Mouse (Mus musculus): Measurements from ENCODE around the gene Tmem116. TPM values are rescaled to one million over a fixed set of nuclear protein-coding genes. Genes with fewer than 3 reads are reported as not detected.
A peak's percentile ranks its signal among the peaks of the same experiment; 100 is the strongest.

The Tmem116 gene
- 0.93 TPM in 1 of 2 replicates, not detected in the other for polyA plus RNA-seq (2012; ENCODE audit: insufficient read depth, low replicate concordance)

DNA sequence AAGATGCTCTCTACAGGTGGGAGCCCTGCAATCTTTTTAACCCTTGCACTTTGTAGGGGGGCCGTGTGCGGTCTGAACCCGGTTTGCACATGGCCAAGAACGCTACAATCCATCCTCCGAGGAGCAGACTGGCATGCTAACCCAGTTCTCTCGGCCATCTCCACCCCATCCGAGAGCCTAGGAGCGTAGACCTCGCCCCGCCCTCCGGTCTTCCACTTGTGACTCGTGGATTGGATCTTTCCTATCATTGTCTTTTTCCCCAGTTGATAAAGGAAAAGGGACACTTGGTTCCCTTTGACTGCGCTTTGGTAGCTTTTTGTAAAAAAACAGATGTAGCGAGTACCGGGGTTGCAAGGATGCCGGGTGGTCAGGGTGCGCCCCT, at the start of gene Tmem116:
TSS of gene Tmem116 (plus strand) at position 250 of the 382 bp plus-strand sequence.
- peaks cover 78% of the 10 kb centered on the region for H3K4me1 ChIP-seq
- H3K27me3 ChIP-seq (replicated peaks): no peaks in the 10 kb centered on the region
- H3K9me3 ChIP-seq: no peaks in the 10 kb centered on the region
- TF ChIP-seq FLI1 (IDR thresholded peaks at IDR 0.05; ENCODE audit: low read length) (no peak), GATA1 (IDR thresholded peaks at IDR 0.05; ENCODE audit: borderline replicate concordance, low read length) (no peak)
- H3K36me3 ChIP-seq (replicated peaks; ENCODE audit: low read length): peaks cover 42% of the 10 kb centered on the region
- H3K4me3 ChIP-seq (replicated peaks): peak within 1 kb of the TSS; percentile 100

DNA sequence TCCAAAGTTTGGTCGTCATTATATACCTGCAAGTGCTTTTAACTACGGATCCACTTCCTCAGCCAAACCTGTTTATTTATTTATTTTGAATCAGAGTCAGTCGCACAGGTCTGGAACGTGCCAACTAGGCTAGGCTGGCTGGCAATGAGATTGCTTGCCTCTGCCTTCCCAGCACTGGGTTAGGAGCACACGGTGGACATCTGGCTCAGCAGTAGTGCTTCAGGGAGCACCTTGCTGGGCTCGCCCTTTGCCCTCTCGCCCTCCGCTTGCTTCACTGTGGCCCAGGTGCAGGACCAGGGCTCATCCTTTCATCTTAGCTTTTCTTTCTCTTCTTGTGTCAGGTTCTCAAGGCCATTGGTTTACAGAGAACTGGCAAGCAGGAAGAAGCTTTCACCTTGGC, 43.8 kb upstream of the Tmem116 start:
- H3K27me3 ChIP-seq (replicated peaks): no peaks in the 10 kb centered on the region
- H3K9me3 ChIP-seq: no peaks in the 10 kb centered on the region
- H3K4me3 ChIP-seq (replicated peaks): no peak overlapping the region
- H3K4me1 ChIP-seq: peaks cover 17% of the 10 kb centered on the region
- TF ChIP-seq FLI1 (IDR thresholded peaks at IDR 0.05; ENCODE audit: low read length) (no peak), GATA1 (IDR thresholded peaks at IDR 0.05; ENCODE audit: borderline replicate concordance, low read length) (no peak)
- peaks cover 88% of the 10 kb centered on the region for H3K36me3 ChIP-seq (replicated peaks; ENCODE audit: low read length)

DNA sequence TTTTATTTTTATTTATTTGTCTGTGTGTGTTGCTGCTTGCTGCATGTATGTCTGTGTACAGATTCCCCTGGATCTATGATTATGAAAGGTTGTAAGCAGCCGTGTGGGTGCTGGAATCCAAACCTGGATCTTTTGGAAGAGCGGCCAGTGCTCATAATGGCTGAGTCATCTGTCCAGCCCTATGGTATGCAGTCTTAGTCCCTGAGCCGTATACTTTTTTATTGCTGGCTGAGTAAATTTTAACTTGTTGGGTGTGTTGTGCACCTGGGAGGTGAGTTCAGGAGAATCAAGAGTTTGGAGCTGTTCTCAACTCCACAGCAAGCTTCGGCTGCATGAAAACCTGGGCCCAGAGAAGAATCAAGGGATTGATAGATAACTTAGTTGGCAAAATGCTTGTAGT, 40.7 kb upstream of the Tmem116 start:
- Histone ChIP-seq H3K4me3 (replicated peaks) (no peak overlapping the region), H3K27me3 (replicated peaks) (no peaks in the 10 kb centered on the region), H3K9me3 (no peaks in the 10 kb centered on the region), H3K4me1 (peaks cover 5% of the 10 kb centered on the region; the same call in 1 of the 2 replicates), H3K36me3 (replicated peaks; ENCODE audit: low read length) (peaks cover 93% of the 10 kb centered on the region)
- TF ChIP-seq FLI1 (IDR thresholded peaks at IDR 0.05; ENCODE audit: low read length) (no peak), GATA1 (IDR thresholded peaks at IDR 0.05; ENCODE audit: borderline replicate concordance, low read length) (no peak)

DNA sequence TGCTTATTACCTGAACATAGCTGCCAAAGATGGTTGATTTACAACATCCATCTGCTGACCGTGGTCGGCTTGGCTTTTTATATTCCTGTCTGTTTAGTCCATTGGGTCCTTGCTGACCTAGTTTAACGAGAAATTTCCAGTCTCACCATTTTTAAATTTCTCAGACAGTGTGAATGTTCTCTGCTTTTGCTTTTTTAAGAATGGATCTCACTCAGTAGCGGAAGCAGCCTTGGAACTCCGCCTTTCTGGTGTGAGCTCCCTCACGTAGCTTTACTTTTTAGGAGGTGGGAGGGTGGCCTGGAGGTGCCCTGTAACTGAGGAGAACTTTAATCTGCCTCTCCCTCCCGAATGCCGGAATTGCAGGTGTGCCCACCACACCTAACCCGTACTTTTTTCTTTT, 31.0 kb upstream of the Tmem116 start:
- Histone ChIP-seq H3K4me1 (peaks cover 27% of the 10 kb centered on the region), H3K36me3 (replicated peaks; ENCODE audit: low read length) (peaks cover 99% of the 10 kb centered on the region)
- TF ChIP-seq GATA1 (IDR thresholded peaks at IDR 0.05; ENCODE audit: borderline replicate concordance, low read length) (no peak), FLI1 (IDR thresholded peaks at IDR 0.05; ENCODE audit: low read length) (no peak)

DNA sequence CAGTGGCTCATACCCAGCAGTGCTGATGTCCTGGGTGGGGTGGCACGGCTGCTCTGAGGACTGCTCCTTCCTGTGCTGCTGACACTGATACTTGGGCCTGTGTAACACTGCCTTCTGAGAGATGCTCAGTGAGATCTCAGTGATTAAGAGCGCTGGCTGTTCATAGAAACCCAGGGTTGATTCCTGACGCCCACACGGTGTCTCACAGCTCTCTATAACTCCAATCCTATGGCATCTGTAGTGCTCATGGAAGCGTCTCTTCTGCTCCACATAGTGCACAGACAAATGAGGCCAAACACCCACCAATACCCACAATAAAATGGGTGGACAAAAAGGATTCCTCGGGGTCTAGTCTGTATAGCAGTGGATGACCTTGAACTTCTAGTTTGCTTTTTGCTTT, 28.9 kb upstream of the Tmem116 start:
- TF ChIP-seq GATA1 (IDR thresholded peaks at IDR 0.05; ENCODE audit: borderline replicate concordance, low read length) (no peak), FLI1 (IDR thresholded peaks at IDR 0.05; ENCODE audit: low read length) (no peak)
- no peaks in the 10 kb centered on the region for H3K27me3 ChIP-seq (replicated peaks)
- peaks cover 31% of the 10 kb centered on the region for H3K4me1 ChIP-seq
- H3K4me3 ChIP-seq (replicated peaks): peak overlapping the region; percentile 40
- peaks cover 99% of the 10 kb centered on the region for H3K36me3 ChIP-seq (replicated peaks; ENCODE audit: low read length)
- no peaks in the 10 kb centered on the region for H3K9me3 ChIP-seq

More for the DNA sequence above, 31.0 kb upstream of the Tmem116 start:
- H3K4me3 ChIP-seq (replicated peaks): no peak overlapping the region
- no peaks in the 10 kb centered on the region for H3K27me3 ChIP-seq (replicated peaks)
- H3K9me3 ChIP-seq: 0 out of 2 replicates have a peak, but pooled peaks cover 2% of the 10 kb centered on the region

DNA sequence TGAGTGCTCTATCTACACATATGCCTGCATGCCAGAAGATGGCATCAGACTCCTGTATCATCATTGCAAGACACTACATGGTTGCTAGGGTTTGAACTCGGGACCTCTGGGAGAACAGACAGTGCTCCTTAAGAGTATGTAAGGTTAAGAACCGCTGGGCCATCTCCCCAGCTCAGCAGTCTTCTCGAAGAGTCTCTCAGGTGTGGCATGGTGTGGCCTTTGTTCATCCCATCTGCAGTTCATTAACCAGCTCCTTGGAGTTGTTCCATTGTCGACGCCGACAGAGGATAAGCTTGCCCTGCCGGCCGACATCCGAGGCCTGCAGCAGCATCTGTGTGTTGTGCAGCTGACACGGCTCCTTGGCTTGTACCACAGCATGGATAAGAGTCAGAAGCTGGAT, 28.4 kb upstream of the Tmem116 start:
- H3K4me3 ChIP-seq (replicated peaks): no peak overlapping the region
- no peaks in the 10 kb centered on the region for H3K27me3 ChIP-seq (replicated peaks)
- TF ChIP-seq FLI1 (IDR thresholded peaks at IDR 0.05; ENCODE audit: low read length) (no peak), GATA1 (IDR thresholded peaks at IDR 0.05; ENCODE audit: borderline replicate concordance, low read length) (no peak)
- no peaks in the 10 kb centered on the region for H3K9me3 ChIP-seq
- peaks cover 99% of the 10 kb centered on the region for H3K36me3 ChIP-seq (replicated peaks; ENCODE audit: low read length)
- H3K4me1 ChIP-seq: peaks cover 31% of the 10 kb centered on the region

- no peaks in the 10 kb centered on the region for H3K9me3 ChIP-seq
- H3K36me3 ChIP-seq (replicated peaks; ENCODE audit: low read length): peaks cover 99% of the 10 kb centered on the region
- H3K27me3 ChIP-seq (replicated peaks): no peaks in the 10 kb centered on the region
- no peak for TF ChIP-seq FLI1 (IDR thresholded peaks at IDR 0.05; ENCODE audit: low read length)
- TF ChIP-seq GATA1 (IDR thresholded peaks at IDR 0.05; ENCODE audit: borderline replicate concordance, low read length): no peak
- H3K4me3 ChIP-seq (replicated peaks): no peak overlapping the region
- H3K4me1 ChIP-seq: peaks cover 18% of the 10 kb centered on the region
Measured at GRCm38 (mm10) chr5:121428954-121429353, 22.7 kb upstream of the Tmem116 start.

GRCm38 (mm10) chr5:121438131-121438530, 13.6 kb upstream of the Tmem116 start:
- Histone ChIP-seq H3K4me1 (peaks cover 14% of the 10 kb centered on the region), H3K36me3 (replicated peaks; ENCODE audit: low read length) (peaks cover 99% of the 10 kb centered on the region), H3K27me3 (replicated peaks) (no peaks in the 10 kb centered on the region), H3K9me3 (no peaks in the 10 kb centered on the region), H3K4me3 (replicated peaks) (peak overlapping the region; percentile 4)
- TF ChIP-seq FLI1 (IDR thresholded peaks at IDR 0.05; ENCODE audit: low read length) (no peak), GATA1 (IDR thresholded peaks at IDR 0.05; ENCODE audit: borderline replicate concordance, low read length) (no peak)

GRCm38 (mm10) chr5:121438756-121439155, 12.9 kb upstream of the Tmem116 start:
- peaks cover 14% of the 10 kb centered on the region for H3K4me1 ChIP-seq
- TF ChIP-seq GATA1 (IDR thresholded peaks at IDR 0.05; ENCODE audit: borderline replicate concordance, low read length) (no peak), FLI1 (IDR thresholded peaks at IDR 0.05; ENCODE audit: low read length) (no peak)
- peaks cover 98% of the 10 kb centered on the region for H3K36me3 ChIP-seq (replicated peaks; ENCODE audit: low read length)
- H3K27me3 ChIP-seq (replicated peaks): no peaks in the 10 kb centered on the region
- H3K4me3 ChIP-seq (replicated peaks): no peak overlapping the region
- no peaks in the 10 kb centered on the region for H3K9me3 ChIP-seq

DNA sequence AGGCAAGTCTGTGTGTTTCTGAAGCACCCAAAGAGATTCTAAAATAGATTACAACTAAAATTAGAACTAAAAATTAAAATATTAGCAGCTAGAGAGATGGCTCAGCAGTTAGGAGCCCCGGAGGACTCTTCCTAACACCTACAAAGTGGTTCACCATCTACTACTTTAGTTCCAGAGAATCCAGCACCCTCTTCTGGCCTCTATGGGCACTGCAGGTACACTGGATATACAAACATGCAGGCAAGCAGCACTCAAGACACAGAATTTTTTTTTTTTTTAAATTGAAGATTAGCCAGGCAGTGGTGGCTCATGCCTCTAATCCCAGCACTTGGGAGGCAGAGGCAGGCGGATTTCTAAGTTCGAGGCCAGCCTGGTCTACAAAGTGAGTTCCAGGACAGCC, 8.1 kb upstream of the Tmem116 start:
- Histone ChIP-seq H3K27me3 (replicated peaks) (no peaks in the 10 kb centered on the region), H3K4me1 (peaks cover 21% of the 10 kb centered on the region), H3K9me3 (no peaks in the 10 kb centered on the region), H3K36me3 (replicated peaks; ENCODE audit: low read length) (peaks cover 98% of the 10 kb centered on the region), H3K4me3 (replicated peaks) (no peak overlapping the region)
- no peak for TF ChIP-seq GATA1 (IDR thresholded peaks at IDR 0.05; ENCODE audit: borderline replicate concordance, low read length)
- TF ChIP-seq FLI1 (IDR thresholded peaks at IDR 0.05; ENCODE audit: low read length): no peak

DNA sequence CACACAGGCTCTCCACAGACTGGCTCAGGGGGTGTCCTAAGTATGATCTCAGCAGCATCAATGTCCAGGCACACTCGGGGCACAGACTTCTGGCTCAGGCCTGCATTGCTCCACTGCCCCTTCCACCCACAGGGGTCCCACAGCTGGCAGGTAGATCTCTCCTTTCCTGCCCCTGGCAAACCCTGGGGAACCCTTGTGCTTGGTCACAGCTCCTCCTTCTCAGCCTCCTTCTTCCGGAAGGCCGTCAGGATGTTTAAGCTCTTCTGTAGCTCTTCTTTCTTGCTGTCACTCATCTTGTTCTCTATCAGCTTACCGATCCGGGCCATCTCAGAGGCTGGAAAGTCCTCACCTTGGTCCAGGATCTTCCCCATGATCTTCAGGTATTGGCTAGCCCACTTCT, 6.8 kb upstream of the Tmem116 start:
- no peak overlapping the region for H3K4me3 ChIP-seq (replicated peaks)
- TF ChIP-seq FLI1 (IDR thresholded peaks at IDR 0.05; ENCODE audit: low read length): no peak
- no peak for TF ChIP-seq GATA1 (IDR thresholded peaks at IDR 0.05; ENCODE audit: borderline replicate concordance, low read length)

More for the DNA sequence above, 6.8 kb upstream of the Tmem116 start:
- Histone ChIP-seq H3K4me1 (peaks cover 29% of the 10 kb centered on the region), H3K9me3 (no peaks in the 10 kb centered on the region), H3K27me3 (replicated peaks) (no peaks in the 10 kb centered on the region), H3K36me3 (replicated peaks; ENCODE audit: low read length) (peaks cover 98% of the 10 kb centered on the region)
